Mouse (Mus musculus) thymus, adult 2 months (tissue): ENCODE measurements at regions not wholly inside any gene's neighbourhood (a gene's known extent, or its start where the extent isn't known, plus 50 kb on each side); places are given as distances from the start of the nearest gene placed in this dataset.

Experiments
- DNase-seq: peaks from one replicate; pipeline ENCODE4 v3.0.0; 2021
- H3K27ac ChIP-seq: fragments of 200-500 bp; 2 replicates; pipeline ENCODE4 v1.5.1; 2012; ENCODE audit warnings: low read length, control low read depth; ENCODE audit not compliant: control insufficient read depth, insufficient read depth
- H3K27me3 ChIP-seq: fragments of 200-500 bp; 2 replicates; pipeline ENCODE4 v1.6.1; 2012; ENCODE audit warnings: mild to moderate bottlenecking, low read length, moderate library complexity, mixed read lengths; ENCODE audit not compliant: control insufficient read depth, insufficient read depth
- H3K36me3 ChIP-seq: fragments of 200-500 bp; 2 replicates; pipeline ENCODE4 v1.6.1; 2012; ENCODE audit warnings: mild to moderate bottlenecking, low read length, moderate library complexity; ENCODE audit not compliant: control insufficient read depth, insufficient read depth
- H3K4me1 ChIP-seq: fragments of 200-500 bp; replicated peaks from 2 replicates; pipeline ENCODE4 v1.6.1; 2012; ENCODE audit warnings: low read length; ENCODE audit not compliant: control insufficient read depth, insufficient read depth
- H3K4me3 ChIP-seq: fragments of 200-500 bp; 2 replicates; pipeline ENCODE4 v1.5.1; 2012; ENCODE audit warnings: mild to moderate bottlenecking, low read length, control low read depth, moderate library complexity; ENCODE audit not compliant: control insufficient read depth, insufficient read depth
- CTCF ChIP-seq: fragments of 200-500 bp; IDR thresholded peaks from 2 replicates; pipeline ENCODE4 v1.5.1; 2012; ENCODE audit warnings: mild to moderate bottlenecking, control low read depth, low read length, moderate library complexity, borderline replicate concordance; ENCODE audit not compliant: control insufficient read depth, poor library complexity, insufficient read depth; ENCODE audit errors: extremely low read depth
- POLR2A ChIP-seq: fragments of 200-500 bp; IDR thresholded peaks from 2 replicates; pipeline ENCODE4 v1.6.1; 2012; ENCODE audit warnings: mild to moderate bottlenecking, low read length, control low read depth, moderate library complexity; ENCODE audit not compliant: control insufficient read depth, poor library complexity, insufficient read depth; ENCODE audit errors: extremely low read depth
- WGBS: fragments of 180-500 bp; shearing (Covaris S2); methylation state at CpG from one replicate; pipeline ENCODE4 v1.1.7; 2018; 5-methylcytosine and 5-hydroxymethylcytosine counted together

- Histone ChIP-seq H3K27me3 (no peaks in the 10 kb centered on the region), H3K4me1 (no peaks in the 10 kb centered on the region), H3K27ac (no peak overlapping the region), H3K36me3 (no peaks in the 10 kb centered on the region), H3K4me3 (no peak overlapping the region)
- WGBS = 91% methylated on average over 2 of the region's 2 CpGs
- DNase-seq = no peak
- TF ChIP-seq CTCF (no peak), POLR2A (no peak)
Measured at GRCm38 (mm10) chr9:52454445-52454844, 225.1 kb downstream of the AI593442 start.

GRCm38 (mm10) chr9:52451792-52452191 lies 227.8 kb downstream of the AI593442 start:
- no peaks in the 10 kb centered on the region for H3K27me3 ChIP-seq
- no peak overlapping the region for H3K27ac ChIP-seq
- WGBS = 91% methylated on average over 3 of the region's 3 CpGs
- H3K4me3 ChIP-seq = no peak overlapping the region
- H3K36me3 ChIP-seq = no peaks in the 10 kb centered on the region
- no peak for TF ChIP-seq POLR2A
- TF ChIP-seq CTCF = no peak
- DNase-seq = no peak
- no peaks in the 10 kb centered on the region for H3K4me1 ChIP-seq

- Histone ChIP-seq H3K36me3 (no peaks in the 10 kb centered on the region), H3K4me3 (no peak overlapping the region), H3K27ac (no peak overlapping the region), H3K4me1 (no peaks in the 10 kb centered on the region), H3K27me3 (no peaks in the 10 kb centered on the region)
- no peak for TF ChIP-seq POLR2A
- no peak for TF ChIP-seq CTCF
- DNase-seq = no peak
Measured at GRCm38 (mm10) chr9:52448245-52448644, 231.3 kb downstream of the AI593442 start.

GRCm38 (mm10) chr9:52443228-52443627 lies 236.4 kb downstream of the AI593442 start:
- DNase-seq = no peak

GRCm38 (mm10) chr9:52434215-52434614 lies 245.4 kb downstream of the AI593442 start:
- H3K27me3 ChIP-seq = no peaks in the 10 kb centered on the region
- 82% methylated on average over 4 of the region's 4 CpGs for WGBS
- no peak overlapping the region for H3K4me3 ChIP-seq
- no peaks in the 10 kb centered on the region for H3K36me3 ChIP-seq
- H3K27ac ChIP-seq = no peak overlapping the region
- DNase-seq = no peak
- no peak for TF ChIP-seq CTCF
- no peak for TF ChIP-seq POLR2A
- no peaks in the 10 kb centered on the region for H3K4me1 ChIP-seq

More at GRCm38 (mm10) chr9:52443228-52443627, 236.4 kb downstream of the AI593442 start:
- 96% methylated on average over 7 of the region's 7 CpGs for WGBS
- H3K4me1 ChIP-seq = no peaks in the 10 kb centered on the region
- TF ChIP-seq POLR2A (no peak), CTCF (no peak)
- H3K4me3 ChIP-seq = no peak overlapping the region
- H3K27ac ChIP-seq = no peak overlapping the region
- no peaks in the 10 kb centered on the region for H3K27me3 ChIP-seq
- H3K36me3 ChIP-seq = no peaks in the 10 kb centered on the region

- Histone ChIP-seq H3K36me3 (no peaks in the 10 kb centered on the region), H3K4me1 (no peaks in the 10 kb centered on the region), H3K4me3 (no peak overlapping the region), H3K27me3 (no peaks in the 10 kb centered on the region), H3K27ac (no peak overlapping the region)
- TF ChIP-seq POLR2A (no peak), CTCF (no peak)
- DNase-seq = no peak
- WGBS = 91% methylated on average over 4 of the region's 4 CpGs
Measured at GRCm38 (mm10) chr9:52425413-52425812, 254.2 kb downstream of the AI593442 start.

- Histone ChIP-seq H3K4me3 (no peak overlapping the region), H3K36me3 (no peaks in the 10 kb centered on the region), H3K4me1 (no peaks in the 10 kb centered on the region), H3K27me3 (no peaks in the 10 kb centered on the region), H3K27ac (no peak overlapping the region)
- DNase-seq = no peak
- 86% methylated on average over 3 of the region's 3 CpGs for WGBS
- TF ChIP-seq POLR2A = no peak
- no peak for TF ChIP-seq CTCF
Measured at GRCm38 (mm10) chr9:52422622-52423021, 254.2 kb upstream of the Zc3h12c start.
